Comparison of ENCODE assay signal across 29 mouse cellular contexts in the genomic region with DNA sequence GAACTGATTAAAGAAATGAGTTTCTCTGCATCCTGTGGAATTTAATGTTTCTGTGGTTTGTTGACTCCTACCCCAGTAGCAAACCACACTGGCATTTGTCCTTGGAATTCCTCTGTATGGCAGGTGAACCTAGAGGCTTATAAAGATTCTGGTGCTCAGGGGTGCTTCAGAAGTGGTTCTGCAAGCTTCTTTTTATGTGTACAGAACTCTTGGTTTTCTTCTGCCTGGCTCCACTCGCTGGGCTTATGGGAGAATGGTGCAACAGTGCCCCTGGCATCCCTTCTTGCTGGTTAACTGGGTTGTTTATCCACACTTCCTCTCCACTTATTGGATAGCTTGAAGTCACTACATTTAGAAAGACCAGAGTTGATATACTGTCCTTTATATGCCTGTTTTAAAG.
DNase-seq lines count a peak whose midpoint lies in the region; ATAC-seq and TF ChIP-seq lines count a peak whose summit lies in the region.
"Had no signal": no experiment of that assay in that cellular context is flagged by ENCODE, and none has a peak within 500 bp of the region (broad histone marks: within the 10 kb centered on the region; RNA-seq: fewer than 3 reads in every experiment).

No protein-coding gene starts in this region.

- TF ChIP-seq POLR2A in myocyte (IDR thresholded peaks at IDR 0.05; ENCODE audit: insufficient read length, low read depth), result no peak

- no peak overlapping the region for H3ac ChIP-seq in myocyte (ENCODE audit: control insufficient read depth, insufficient read length)

- ATAC-seq in Patski, result no peak
- ATAC-seq: CD4-positive, CD25-positive, alpha-beta regulatory T cell, adult 4 months; forebrain, embryonic 15.5 days; hindbrain, postnatal 0 days; inflammation-experienced regulatory T-cells, adult 6 months had no signal

- TF ChIP-seq CTCF in Patski (IDR thresholded peaks at IDR 0.05), result peak; percentile 7

- no peaks in the 10 kb centered on the region for H3K36me3 ChIP-seq in myocyte (ENCODE audit: control insufficient read depth, insufficient read depth)
- H3K36me3 ChIP-seq: embryonic facial prominence, embryonic 10.5 days; embryonic facial prominence, embryonic 13.5 days; forebrain, embryonic 12.5 days; forebrain, embryonic 15.5 days; heart, embryonic 12.5 days; heart, embryonic 15.5 days had no signal

- DNase-seq in lung, adult 18-20 months, result peak; percentile 42 to 68
- no peak for DNase-seq in lung, postnatal 14 days
- DNase-seq in Patski (ENCODE audit: low read depth, low spot score) (no peak), MN1 (ENCODE audit: low spot score) (no peak)
- peak; percentile 14 for DNase-seq in lung, postnatal 10 days
- DNase-seq in cerebellum, adult 11 months, result no peak
- no peak for DNase-seq in gastrocnemius, postnatal 10 days
- DNase-seq: adrenal gland, adult 2 months; adrenal gland, postnatal 14 days; cerebellum, adult 11-12 months; cerebellum, adult 8-10 months; cerebellum, postnatal 10 days; cerebellum, postnatal 36 days; embryo, embryonic 11 days; gastrocnemius, postnatal 36 days; heart, postnatal 10 days; heart, postnatal 36 days had no signal

- no peak overlapping the region for H3K4me3 ChIP-seq in myocyte
- H3K4me3 ChIP-seq: embryonic facial prominence, embryonic 10.5 days; embryonic facial prominence, embryonic 13.5 days; erythroblast, embryonic 14.5 days; forebrain, embryonic 12.5 days; forebrain, embryonic 15.5 days; heart, embryonic 12.5 days; heart, embryonic 15.5 days had no signal

- CTCF ChIA-PET in Patski (lab: Charles Lee), result interaction anchor here (1.3 kb wide), 1 partner anchor 11 kb away, joined by 7 read pairs; no protein-coding TSS in a partner anchor

- in situ Hi-C loops in Patski (cut with MboI; ENCODE audit: low pct_unique_long_range_greater_than_20kb), result no loop called here

- peaks cover 41% of the 10 kb centered on the region for H3K79me2 ChIP-seq in myocyte (ENCODE audit: control insufficient read depth, insufficient read depth)

- peak overlapping the region; percentile 8 for H3K4me2 ChIP-seq in myocyte (ENCODE audit: low read depth)
- H3K4me2 ChIP-seq: embryonic facial prominence, embryonic 13.5 days; forebrain, embryonic 12.5 days; forebrain, embryonic 15.5 days; heart, embryonic 12.5 days; heart, embryonic 15.5 days; hindbrain, embryonic 14.5 days had no signal

- H3K27me3 ChIP-seq in Patski (no peaks in the 10 kb centered on the region), myocyte (ENCODE audit: control insufficient read depth, insufficient read depth, insufficient read length) (no peaks in the 10 kb centered on the region)
- H3K27me3 ChIP-seq: embryonic facial prominence, embryonic 13.5 days; forebrain, embryonic 12.5 days; forebrain, embryonic 15.5 days; heart, embryonic 12.5 days; heart, embryonic 15.5 days had no signal

- POLR2A ChIA-PET in Patski (lab: Charles Lee), result interaction anchor here (0.7 kb wide), 1 partner anchor 874 kb away, joined by 3 read pairs; the partner anchor contains the start of gene Arhgdia

TF ChIP-seq in myocyte, 11 proteins besides CTCF, POLR2A, EP300 and RAD21:
- TF ChIP-seq SRF (IDR thresholded peaks at IDR 0.05; ENCODE audit: control insufficient read depth, insufficient read length, low read depth) (no peak), MYOD1 (IDR thresholded peaks at IDR 0.05; ENCODE audit: control insufficient read depth in 1 of 3, insufficient read length in 2 of 3, low read depth in 2 of 3) (peak in 1 of 3 experiments; percentile 9)

Comparison
In these comparisons a context has a peak if more than half of its experiments do, and no peak if none do; other contexts are left out.
1. DNase-seq: peak in lung, adult 18-20 months (2 of 2) and lung, postnatal 10 days (single experiment); none in lung, postnatal 14 days (single experiment), Patski (single experiment), cerebellum, adult 11 months (single experiment), gastrocnemius, postnatal 10 days (single experiment) and MN1 (single experiment).